Mouse (Mus musculus) adrenal gland, adult (tissue): ENCODE measurements around the gene Lpin2.

Experiments
- DNase-seq, 2 experiments: peaks; one replicate each; pipeline ENCODE4 v3.0.0; 2022 to 2023; ENCODE audit warnings: low spot score in 1 of 2; ENCODE audit not compliant: inconsistent age in 2 of 2

The Lpin2 gene

DNA sequence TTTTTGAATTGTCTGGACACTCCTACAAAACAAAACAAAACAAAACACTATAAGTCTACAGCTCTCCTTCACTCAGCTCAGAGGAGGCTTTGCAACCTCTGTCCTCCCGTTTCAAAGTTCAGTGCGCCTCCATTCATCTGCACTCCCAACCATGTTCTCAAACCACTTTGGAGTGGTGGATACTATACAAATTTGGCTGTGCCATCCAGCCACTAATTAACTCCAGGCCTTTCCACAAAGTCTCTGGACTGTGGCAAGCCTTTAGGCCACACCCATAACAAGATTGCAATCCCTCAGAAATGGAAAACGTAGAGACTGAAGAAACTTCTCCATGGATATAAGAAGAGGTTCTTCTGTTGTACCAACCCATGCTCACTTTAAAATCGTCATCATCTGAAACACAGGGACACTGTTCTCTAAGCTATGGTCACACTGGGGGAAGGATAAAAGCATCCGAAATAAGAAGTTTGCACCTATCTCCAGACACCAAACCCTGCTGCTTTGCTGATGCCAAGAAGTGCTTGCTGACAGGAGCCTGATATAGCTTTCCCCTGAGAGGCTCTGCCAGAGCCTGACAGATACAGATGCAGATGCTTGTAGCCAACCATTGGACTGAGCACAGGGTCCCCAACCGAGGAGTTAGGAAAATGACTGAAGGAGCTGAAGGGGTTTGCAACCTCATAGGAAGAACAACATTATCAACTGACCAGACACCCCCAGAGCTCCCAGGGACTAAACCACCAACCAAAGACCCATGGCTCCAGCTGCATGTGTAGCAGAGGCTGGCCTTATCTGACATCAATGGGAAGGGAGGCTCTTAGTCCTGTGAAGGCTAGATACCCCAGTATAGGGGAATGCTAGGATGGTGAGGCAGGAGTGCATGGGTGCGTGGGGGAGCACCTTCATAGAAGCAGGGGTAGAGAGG, 108.4 kb downstream of the Lpin2 start:
- no peak for DNase-seq

GRCm38 (mm10) chr17:71291897-71292420, 109.6 kb downstream of the Lpin2 start:
- no peak for DNase-seq

GRCm38 (mm10) chr17:71292897-71293296, 110.5 kb downstream of the Lpin2 start:
- DNase-seq: peak in 1 of 2 experiments; percentile 77

DNA sequence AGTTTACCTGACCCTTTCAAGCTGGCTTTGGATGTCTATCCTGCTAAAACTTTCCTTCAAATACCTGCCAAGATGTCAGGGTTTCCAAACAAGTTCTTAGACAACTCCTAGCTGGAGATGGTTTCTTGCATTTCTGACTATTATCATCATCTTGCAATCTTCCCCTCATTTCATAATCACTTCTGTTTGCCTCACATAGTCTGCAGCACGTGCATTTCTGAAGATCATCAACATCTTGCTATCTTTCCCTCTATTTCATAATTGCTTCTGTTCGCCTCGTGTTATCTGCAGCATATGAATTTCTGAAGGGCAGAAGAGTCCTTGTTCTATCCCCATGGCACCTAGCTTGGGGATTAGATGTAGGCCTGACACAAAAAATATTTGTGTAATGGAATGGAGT, 112.2 kb downstream of the Lpin2 start:
- no peak for DNase-seq
